Mouse (Mus musculus): ENCODE measurements around the gene Epb41l5. TPM values are rescaled to one million over a fixed set of nuclear protein-coding genes. Genes with fewer than 3 reads are reported as not detected.

Gene Epb41l5
- 7.3 and 9.9 TPM in 2 replicates for polyA plus RNA-seq (2012; rRNA removed)

DNA sequence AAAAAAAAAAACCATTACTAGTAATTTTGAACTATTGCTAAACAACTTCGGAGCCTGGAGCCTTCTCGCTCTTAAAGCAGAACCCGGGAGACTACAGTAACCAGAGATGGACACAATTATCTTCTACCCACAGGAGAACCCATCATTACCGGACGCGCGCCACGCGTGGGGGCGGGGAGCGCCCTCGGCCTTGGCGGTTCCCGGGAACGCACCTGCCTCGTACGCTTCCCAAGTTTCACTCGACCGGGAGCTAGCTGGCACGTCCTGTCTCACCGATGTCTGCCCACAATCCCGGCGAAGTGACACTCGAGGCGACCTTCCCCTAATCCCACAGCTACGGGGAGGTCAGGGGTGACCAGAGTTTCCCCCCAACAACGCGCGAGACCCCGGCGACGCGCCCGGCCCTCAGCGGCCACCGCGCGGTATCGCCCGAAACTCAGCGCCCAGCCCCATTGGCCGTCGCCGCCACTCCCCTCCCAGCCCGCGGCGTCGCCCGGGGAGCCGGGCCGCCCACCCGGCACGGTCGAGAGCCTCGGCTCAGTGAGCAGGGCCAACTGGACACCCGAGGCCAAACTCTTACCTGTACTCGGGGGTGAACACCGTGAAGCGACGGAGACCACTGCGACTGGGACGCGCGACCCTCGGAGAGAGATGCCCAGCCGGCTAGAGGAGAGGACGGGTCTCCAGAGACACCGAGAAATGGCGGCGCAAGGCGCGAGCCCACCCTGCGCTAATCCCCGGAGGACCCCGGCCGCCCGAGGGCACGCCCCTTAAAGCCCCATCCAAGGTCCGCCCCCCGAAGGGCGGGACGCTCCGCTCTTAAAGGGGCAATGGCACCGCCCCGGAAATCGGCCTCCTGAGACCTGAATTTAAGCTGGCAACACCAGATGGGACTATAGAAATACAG lies at the start of gene Epb41l5:
TSS of gene Epb41l5 (minus strand) at position 796 of the 907 bp plus-strand sequence.

DNA sequence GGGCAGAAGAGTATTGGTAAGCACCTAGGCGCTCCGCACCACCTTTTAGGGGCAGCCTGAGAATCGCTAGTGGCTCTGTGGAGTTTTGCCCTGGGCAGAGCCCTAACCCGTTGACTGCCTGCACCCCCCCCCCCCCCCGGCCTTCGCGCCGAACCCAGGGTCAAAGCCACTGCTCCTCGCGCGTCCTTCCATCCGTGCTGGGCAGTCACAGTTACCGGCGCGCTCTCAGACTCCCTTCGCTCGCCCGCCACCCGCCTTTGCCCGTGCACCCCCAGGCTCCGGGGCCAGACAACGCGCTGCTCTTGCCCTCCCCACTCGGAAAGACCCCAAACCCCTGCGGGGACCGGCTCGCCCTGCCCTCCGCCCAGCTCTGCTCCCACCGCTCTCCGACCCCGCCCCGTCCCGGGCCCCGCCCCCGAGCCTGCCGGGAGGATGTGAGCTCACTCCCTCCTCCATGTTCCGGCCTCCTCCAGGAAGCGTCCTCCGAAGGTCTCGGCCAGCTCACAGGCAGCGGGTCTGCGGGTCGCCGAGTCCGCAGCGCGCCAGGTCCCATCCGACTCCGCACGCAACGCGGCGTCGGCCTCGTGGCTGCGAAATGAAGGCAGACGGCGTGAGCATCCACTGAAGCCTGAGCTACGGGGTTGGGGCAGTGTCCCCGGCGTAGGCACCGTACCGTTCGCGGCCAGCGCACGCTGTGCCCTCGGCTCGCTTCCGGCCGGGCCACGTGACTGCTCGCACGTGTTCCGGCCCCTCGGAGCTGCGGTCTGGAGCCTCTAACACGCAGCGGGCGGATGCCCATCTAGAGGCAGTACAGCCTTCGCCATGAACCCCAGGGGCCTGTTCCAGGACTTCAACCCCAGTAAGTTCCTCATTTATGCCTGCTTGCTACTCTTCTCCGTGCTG lies 122.9 kb downstream of the Epb41l5 start, which contains the start of gene Tmem185b:
TSS of gene Tmem185b (plus strand) at position 472 of the 903 bp plus-strand sequence.

DNA sequence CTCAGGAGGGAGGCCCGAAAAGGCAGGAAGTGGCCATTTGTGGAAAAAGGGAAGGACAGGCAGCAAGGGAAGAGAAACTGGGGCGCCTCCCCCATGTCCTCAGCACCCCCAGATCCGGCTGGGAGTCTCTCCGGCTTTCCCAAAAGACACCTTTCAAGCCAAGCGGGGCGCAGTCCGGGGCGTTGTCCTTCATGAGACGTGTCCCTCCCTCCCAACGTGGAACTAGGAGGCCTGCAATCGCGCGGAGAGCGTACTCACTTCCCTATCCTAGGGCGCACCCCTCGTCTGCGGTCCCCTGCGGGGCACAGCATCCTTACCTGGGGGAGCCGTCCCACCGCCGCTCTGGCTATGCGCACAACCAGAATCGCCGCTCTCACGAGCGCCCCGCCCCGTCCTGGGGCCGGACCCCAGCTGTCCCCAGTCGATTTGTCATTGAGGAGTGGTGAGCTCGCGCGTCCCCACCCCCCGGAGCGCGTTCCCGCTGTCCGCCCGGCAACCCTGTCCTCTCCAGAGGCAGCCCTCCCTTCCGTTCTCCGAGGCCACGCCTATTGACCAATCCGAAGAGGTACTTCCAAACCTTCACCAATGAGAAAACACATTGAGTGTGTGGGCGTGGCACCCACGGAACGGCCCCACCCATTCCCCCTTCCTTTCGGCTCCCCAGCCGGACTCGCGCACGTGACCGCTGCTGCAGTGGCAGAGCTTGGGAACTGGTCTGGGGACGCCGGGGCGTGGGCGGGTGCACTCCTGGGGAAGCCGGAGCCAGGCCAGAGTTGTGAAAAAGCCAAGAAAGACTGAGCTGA lies 144.3 kb downstream of the Epb41l5 start, which contains the start of gene Ralb:
TSS of gene Ralb (minus strand) at position 535 of the 803 bp plus-strand sequence.

Other genes starting within 250 kb of the Epb41l5 start
- 308 and 348 TPM in 2 replicates for gene Inhbb, start 226.8 kb downstream of the Epb41l5 start, polyA plus RNA-seq (2012; rRNA removed)
- gene Ralb, start 144.2 kb downstream of the Epb41l5 start, polyA plus RNA-seq (2012; rRNA removed): 44.0 and 47.7 TPM in 2 replicates
- 45.9 and 57.1 TPM in 2 replicates for gene Tmem185b, start 122.8 kb downstream of the Epb41l5 start, polyA plus RNA-seq (2012; rRNA removed)
- 6.7 and 9.4 TPM in 2 replicates for gene Ptpn4, start 188.6 kb upstream of the Epb41l5 start, polyA plus RNA-seq (2012; rRNA removed)